Mouse (Mus musculus): ENCODE measurements around the gene Cetn2. TPM values are rescaled to one million over a fixed set of nuclear protein-coding genes. Genes with fewer than 3 reads are reported as not detected.

Cetn2 gene
- polyA plus RNA-seq, 1 experiment from 2014 or later = 81.7 TPM

GRCm38 (mm10) chrX:72896055-72896437 lies 22.2 kb downstream of the Cetn2 start:
- H3K36me3 ChIP-seq = no peaks in the 10 kb centered on the region
- H3K4me2 ChIP-seq (replicated peaks) = no peak overlapping the region
- H3K27me3 ChIP-seq = no peaks in the 10 kb centered on the region
- no peak for ATAC-seq (ENCODE audit: insufficient number of reproducible peaks, insufficient read depth, low FRiP score, low TSS enrichment)
- H3K9me3 ChIP-seq = no peaks in the 10 kb centered on the region
- 50% methylated on average over 1 of the region's 1 CpGs for WGBS
- no peak overlapping the region for H3K9ac ChIP-seq
- H3K4me3 ChIP-seq = no peak overlapping the region
- H3K27ac ChIP-seq = no peak overlapping the region
- no peaks in the 10 kb centered on the region for H3K4me1 ChIP-seq

- no peak overlapping the region for H3K27ac ChIP-seq
- H3K36me3 ChIP-seq = no peaks in the 10 kb centered on the region
- no peaks in the 10 kb centered on the region for H3K27me3 ChIP-seq
- no peak overlapping the region for H3K9ac ChIP-seq
- no peak overlapping the region for H3K4me3 ChIP-seq
- H3K9me3 ChIP-seq = no peaks in the 10 kb centered on the region
- no peak for ATAC-seq (ENCODE audit: insufficient number of reproducible peaks, insufficient read depth, low FRiP score, low TSS enrichment)
- no peak overlapping the region for H3K4me2 ChIP-seq (replicated peaks)
- 60% methylated on average over 5 of the region's 5 CpGs for WGBS
- H3K4me1 ChIP-seq = no peaks in the 10 kb centered on the region
Measured at GRCm38 (mm10) chrX:72895388-72896054, 22.7 kb downstream of the Cetn2 start.

Other genes starting within 250 kb of the Cetn2 start
- gene Gabrq, start 93.2 kb downstream of the Cetn2 start, polyA plus RNA-seq (2016; fragmentation: Nextera tagmentation; extraction: Ambion mirVana) = 0.14 and 0.15 TPM in 2 replicates
- gene Nsdhl, start 146 bp upstream of the Cetn2 start, polyA plus RNA-seq (2016; fragmentation: Nextera tagmentation; extraction: Ambion mirVana) = 24.5 and 26.2 TPM in 2 replicates
- 11.3 TPM in 2 replicates for gene Zfp185, start 68.9 kb upstream of the Cetn2 start, polyA plus RNA-seq (2016; fragmentation: Nextera tagmentation; extraction: Ambion mirVana)
- 0.09 TPM in 1 of 2 replicates, not detected in the other for gene Pnma5, start 118.7 kb upstream of the Cetn2 start, polyA plus RNA-seq (2016; fragmentation: Nextera tagmentation; extraction: Ambion mirVana)
- 0.10 and 0.35 TPM in 2 replicates for gene Pnma3, start 146.4 kb upstream of the Cetn2 start, polyA plus RNA-seq (2016; fragmentation: Nextera tagmentation; extraction: Ambion mirVana)
- gene Xlr4a, start 164.1 kb upstream of the Cetn2 start, polyA plus RNA-seq (2016; fragmentation: Nextera tagmentation; extraction: Ambion mirVana) = 0.68 and 1.1 TPM in 2 replicates
- 1.9 and 3.6 TPM in 2 replicates for gene Xlr3a, start 178.7 kb upstream of the Cetn2 start, polyA plus RNA-seq (2016; fragmentation: Nextera tagmentation; extraction: Ambion mirVana)
- gene Gm14685, start 198.6 kb upstream of the Cetn2 start, polyA plus RNA-seq (2016; fragmentation: Nextera tagmentation; extraction: Ambion mirVana) = 0.05 and 0.18 TPM in 2 replicates
- gene Xlr5b, start 230.4 kb upstream of the Cetn2 start, polyA plus RNA-seq (2016; fragmentation: Nextera tagmentation; extraction: Ambion mirVana) = not detected in 2 replicates
- not detected in 2 replicates for gene DXBay18, start 231.0 kb upstream of the Cetn2 start, polyA plus RNA-seq (2016; fragmentation: Nextera tagmentation; extraction: Ambion mirVana)